Mouse (Mus musculus) hindbrain, embryonic 12.5 days (tissue): ENCODE measurements around the gene Lysmd4. TPM values are rescaled to one million over a fixed set of nuclear protein-coding genes. Genes with fewer than 3 reads are reported as not detected.
"Not testable (repeated sequence)": the region's sequence is repeated elsewhere in the genome, so short reads cannot be mapped to it uniquely, and the experiment has no call there.

Experiments
- ATAC-seq: fragments of 200-750 bp; cut with Nextera tagmentation; 2 replicates; pipeline ENCODE4 v1.8.0; 2017; ENCODE audit warnings: moderate TSS enrichment; ENCODE audit not compliant: low FRiP score
- H3K27ac ChIP-seq: fragments of 300-500 bp; sonication (generic); 2 replicates; pipeline ENCODE4 v1.5.1; 2016; ENCODE audit warnings: mild to moderate bottlenecking
- H3K27me3 ChIP-seq: fragments of 300-500 bp; sonication (generic); 2 replicates; pipeline ENCODE4 v1.6.1; 2016; ENCODE audit warnings: mild to moderate bottlenecking
- H3K36me3 ChIP-seq: fragments of 300-500 bp; sonication (generic); 2 replicates; pipeline ENCODE4 v1.6.1; 2016; ENCODE audit warnings: mild to moderate bottlenecking
- H3K4me1 ChIP-seq: fragments of 300-500 bp; sonication (generic); 2 replicates; pipeline ENCODE4 v1.6.1; 2016
- H3K4me2 ChIP-seq: fragments of 300-500 bp; sonication (generic); replicated peaks from 2 replicates; pipeline ENCODE4 v1.6.1; 2016; ENCODE audit warnings: mild to moderate bottlenecking
- H3K4me3 ChIP-seq: fragments of 300-500 bp; sonication (generic); 2 replicates; pipeline ENCODE4 v1.5.1; 2016; ENCODE audit warnings: mild to moderate bottlenecking
- H3K9ac ChIP-seq: fragments of 300-500 bp; sonication (generic); 2 replicates; pipeline ENCODE4 v1.6.1; 2016; ENCODE audit warnings: mild to moderate bottlenecking, moderate library complexity
- H3K9me3 ChIP-seq: fragments of 300-500 bp; sonication (generic); replicated peaks from 2 replicates; pipeline ENCODE4 v1.6.1; 2016; ENCODE audit warnings: mild to moderate bottlenecking
- WGBS: fragments of 180-500 bp; shearing (Covaris S2); methylation state at CpG from one replicate; pipeline ENCODE4 v1.1.7; 2016; 5-methylcytosine and 5-hydroxymethylcytosine counted together
- polyA plus RNA-seq: library from polyadenylated mRNA; unstranded; fragments of >200 nt; fragmentation: Nextera tagmentation; extraction: Ambion mirVana; gene quantifications from 2 replicates; pipeline ENCODE4 v1.2.1, GENCODE M21; 2016

The Lysmd4 gene
- polyA plus RNA-seq, 1 experiment from 2014 or later = 24.3 TPM

- Histone ChIP-seq H3K9me3 (no peaks in the 10 kb centered on the region), H3K36me3 (peaks cover 34% of the 10 kb centered on the region), H3K4me2 (no peak overlapping the region), H3K4me1 (no peaks in the 10 kb centered on the region), H3K27ac (no peak overlapping the region), H3K4me3 (no peak overlapping the region), H3K9ac (no peak overlapping the region), H3K27me3 (no peaks in the 10 kb centered on the region)
- 98% methylated on average over 2 of the region's 2 CpGs for WGBS
- no peak for ATAC-seq
These were observed 15.4 kb downstream of the Lysmd4 start for GRCm38 (mm10) chr7:67237752-67238151.

- no peaks in the 10 kb centered on the region for H3K4me1 ChIP-seq
- H3K9ac ChIP-seq = no peak overlapping the region
- no peak overlapping the region for H3K27ac ChIP-seq
- 97% methylated on average over 3 of the region's 3 CpGs for WGBS
- H3K4me2 ChIP-seq = no peak overlapping the region
- no peaks in the 10 kb centered on the region for H3K9me3 ChIP-seq
- H3K36me3 ChIP-seq = peaks cover 14% of the 10 kb centered on the region
- no peak overlapping the region for H3K4me3 ChIP-seq
- ATAC-seq = no peak
- H3K27me3 ChIP-seq = no peaks in the 10 kb centered on the region
These were observed 19.6 kb downstream of the Lysmd4 start for GRCm38 (mm10) chr7:67241969-67242368.

GRCm38 (mm10) chr7:67243121-67243893, 21.0 kb downstream of the Lysmd4 start:
- Histone ChIP-seq H3K4me3 (no peak overlapping the region), H3K9me3 (no peaks in the 10 kb centered on the region), H3K4me2 (no peak overlapping the region), H3K4me1 (no peaks in the 10 kb centered on the region), H3K36me3 (peaks cover 11% of the 10 kb centered on the region; the same call in 1 of the 2 replicates), H3K9ac (no peak overlapping the region), H3K27me3 (no peaks in the 10 kb centered on the region), H3K27ac (no peak overlapping the region)
- no peak for ATAC-seq
- 56% methylated on average over 2 of the region's 2 CpGs for WGBS

GRCm38 (mm10) chr7:67243894-67244282, 21.5 kb downstream of the Lysmd4 start:
- H3K27ac ChIP-seq = no peak overlapping the region
- H3K9ac ChIP-seq = no peak overlapping the region
- H3K4me2 ChIP-seq = no peak overlapping the region
- 73% methylated on average over 4 of the region's 4 CpGs for WGBS
- no peak for ATAC-seq
- no peaks in the 10 kb centered on the region for H3K27me3 ChIP-seq
- H3K9me3 ChIP-seq = no peaks in the 10 kb centered on the region
- no peak overlapping the region for H3K4me3 ChIP-seq
- no peaks in the 10 kb centered on the region for H3K4me1 ChIP-seq
- H3K36me3 ChIP-seq = peaks cover 10% of the 10 kb centered on the region; the same call in 1 of the 2 replicates

GRCm38 (mm10) chr7:67245255-67245654, 22.9 kb downstream of the Lysmd4 start:
- no peak overlapping the region for H3K4me2 ChIP-seq
- peaks cover 11% of the 10 kb centered on the region; the same call in 1 of the 2 replicates for H3K36me3 ChIP-seq
- no peaks in the 10 kb centered on the region for H3K9me3 ChIP-seq
- H3K9ac ChIP-seq = no peak overlapping the region
- H3K4me1 ChIP-seq = no peaks in the 10 kb centered on the region
- ATAC-seq = no peak
- no peak overlapping the region for H3K27ac ChIP-seq
- H3K27me3 ChIP-seq = no peaks in the 10 kb centered on the region
- H3K4me3 ChIP-seq = no peak overlapping the region
- WGBS = 95% methylated on average over 1 of the region's 1 CpGs

DNA sequence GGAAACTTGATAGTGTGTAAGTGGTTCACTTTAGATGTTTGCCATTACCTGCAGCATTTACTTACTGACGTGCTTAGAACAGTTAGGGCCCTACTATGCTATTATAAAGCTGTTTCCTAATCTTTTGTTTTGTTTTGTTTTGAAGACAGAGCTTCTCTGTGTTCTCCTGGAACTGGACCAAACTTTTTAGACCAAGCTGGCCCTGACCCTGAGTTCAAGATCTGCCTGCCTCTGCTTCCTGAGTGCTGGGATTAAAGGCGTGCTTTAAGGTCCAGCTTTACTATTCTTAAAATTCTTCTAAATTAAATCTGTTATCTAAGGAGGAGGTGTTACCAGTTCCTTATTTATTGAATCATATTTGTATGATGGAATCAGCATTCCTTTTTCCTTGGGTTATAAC, 23.7 kb downstream of the Lysmd4 start:
- Histone ChIP-seq H3K4me3 (no peak overlapping the region), H3K9me3 (no peaks in the 10 kb centered on the region), H3K36me3 (peaks cover 11% of the 10 kb centered on the region; the same call in 1 of the 2 replicates), H3K4me2 (no peak overlapping the region), H3K4me1 (no peaks in the 10 kb centered on the region), H3K9ac (no peak overlapping the region), H3K27ac (no peak overlapping the region), H3K27me3 (no peaks in the 10 kb centered on the region)
- no peak for ATAC-seq
- WGBS = 78% methylated on average over 2 of the region's 2 CpGs

GRCm38 (mm10) chr7:67259828-67260563, 37.7 kb downstream of the Lysmd4 start:
- Histone ChIP-seq H3K9me3 (no peaks in the 10 kb centered on the region), H3K4me2 (no peak overlapping the region), H3K27me3 (no peaks in the 10 kb centered on the region), H3K4me1 (no peaks in the 10 kb centered on the region), H3K9ac (no peak overlapping the region), H3K4me3 (no peak overlapping the region), H3K27ac (no peak overlapping the region), H3K36me3 (peaks cover 10% of the 10 kb centered on the region)
- 84% methylated on average over 4 of the region's 4 CpGs for WGBS
- no peak for ATAC-seq

- not testable (repeated sequence) for ATAC-seq, H3K9me3 ChIP-seq, H3K27ac ChIP-seq, H3K4me3 ChIP-seq, H3K36me3 ChIP-seq, H3K27me3 ChIP-seq, H3K4me1 ChIP-seq, H3K4me2 ChIP-seq, H3K9ac ChIP-seq
- WGBS = 89% methylated on average over 4 of the region's 4 CpGs
These were observed 48.1 kb downstream of the Lysmd4 start for GRCm38 (mm10) chr7:67270447-67270846.

DNA sequence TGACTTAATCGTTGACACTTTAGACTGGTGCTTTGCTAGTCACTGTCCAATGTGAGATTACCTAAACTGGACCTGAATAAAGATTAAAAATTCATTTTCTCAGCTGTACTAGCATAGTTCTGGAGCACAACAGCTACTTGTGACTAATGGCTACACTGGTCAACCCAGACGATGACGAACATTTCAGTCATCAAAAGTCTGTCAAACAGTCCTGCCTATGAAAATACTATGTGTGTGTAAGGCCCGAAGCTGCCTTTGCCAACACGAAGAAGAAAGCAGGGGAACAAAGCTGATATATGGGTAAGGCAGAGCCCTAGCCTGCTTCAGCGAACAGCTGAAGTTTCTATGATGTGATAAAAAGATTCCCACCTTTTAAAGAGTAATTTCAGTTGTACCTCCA, 61.2 kb downstream of the Lysmd4 start:
- no peaks in the 10 kb centered on the region for H3K4me1 ChIP-seq
- no peak for ATAC-seq
- H3K27ac ChIP-seq = no peak overlapping the region
- 93% methylated on average over 6 of the region's 6 CpGs for WGBS
- no peak overlapping the region for H3K4me3 ChIP-seq
- no peaks in the 10 kb centered on the region for H3K9me3 ChIP-seq
- H3K4me2 ChIP-seq = no peak overlapping the region
- no peak overlapping the region for H3K9ac ChIP-seq
- H3K36me3 ChIP-seq = no peaks in the 10 kb centered on the region
- no peaks in the 10 kb centered on the region for H3K27me3 ChIP-seq

GRCm38 (mm10) chr7:67287456-67287855, 65.1 kb downstream of the Lysmd4 start:
- no peak overlapping the region for H3K4me3 ChIP-seq
- WGBS = 87% methylated on average over 4 of the region's 4 CpGs
- ATAC-seq = no peak
- H3K27me3 ChIP-seq = no peaks in the 10 kb centered on the region
- no peaks in the 10 kb centered on the region for H3K36me3 ChIP-seq
- H3K4me1 ChIP-seq = no peaks in the 10 kb centered on the region
- no peak overlapping the region for H3K9ac ChIP-seq
- H3K9me3 ChIP-seq = no peaks in the 10 kb centered on the region
- H3K4me2 ChIP-seq = no peak overlapping the region
- no peak overlapping the region for H3K27ac ChIP-seq

- H3K27ac ChIP-seq = no peak overlapping the region
- H3K9ac ChIP-seq = no peak overlapping the region
- H3K9me3 ChIP-seq = no peaks in the 10 kb centered on the region
- H3K4me2 ChIP-seq = no peak overlapping the region
- ATAC-seq = no peak
- H3K36me3 ChIP-seq = no peaks in the 10 kb centered on the region
- H3K4me1 ChIP-seq = no peaks in the 10 kb centered on the region
- 92% methylated on average over 1 of the region's 1 CpGs for WGBS
- no peaks in the 10 kb centered on the region for H3K27me3 ChIP-seq
- no peak overlapping the region for H3K4me3 ChIP-seq
These were observed 69.0 kb downstream of the Lysmd4 start for GRCm38 (mm10) chr7:67291356-67291755.

GRCm38 (mm10) chr7:67296419-67296818, 74.1 kb downstream of the Lysmd4 start:
- 100% methylated on average over 1 of the region's 1 CpGs for WGBS
- no peak overlapping the region for H3K4me3 ChIP-seq
- no peaks in the 10 kb centered on the region for H3K36me3 ChIP-seq
- H3K27me3 ChIP-seq = no peaks in the 10 kb centered on the region
- H3K4me2 ChIP-seq = no peak overlapping the region
- H3K9ac ChIP-seq = no peak overlapping the region
- no peak for ATAC-seq
- no peaks in the 10 kb centered on the region for H3K9me3 ChIP-seq
- no peak overlapping the region for H3K27ac ChIP-seq
- no peaks in the 10 kb centered on the region for H3K4me1 ChIP-seq
